27 mouse cellular contexts compared by ENCODE assay signal in the genomic region with DNA sequence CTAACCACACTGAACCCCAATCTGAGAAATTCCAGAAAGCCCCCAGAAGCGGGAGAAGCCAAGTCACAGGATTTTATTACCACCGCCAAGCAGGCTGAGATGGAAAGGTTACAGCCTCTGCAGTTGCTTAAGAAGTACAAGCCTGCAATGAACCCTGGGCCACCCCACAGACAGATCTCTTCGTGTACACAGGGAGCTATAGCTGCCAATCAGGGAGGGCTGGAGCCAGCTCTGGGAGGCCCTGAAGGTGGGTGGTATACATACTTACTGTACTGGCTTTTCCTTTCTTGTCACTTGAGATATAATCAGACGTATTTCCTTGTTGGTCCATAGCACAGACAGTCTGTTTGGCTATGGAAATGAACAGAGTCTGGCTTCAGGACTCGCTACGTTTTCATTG. TPM values are rescaled to one million over a fixed set of nuclear protein-coding genes. Genes with fewer than 3 reads are reported as not detected.
DNase-seq lines count a peak whose midpoint lies in the region; ATAC-seq and TF ChIP-seq lines count a peak whose summit lies in the region.
"Had no signal": no experiment of that assay in that cellular context is flagged by ENCODE, and none has a peak within 500 bp of the region (broad histone marks: within the 10 kb centered on the region; RNA-seq: fewer than 3 reads in every experiment).

No protein-coding gene starts in this region.

- no peak overlapping the region for H3K4me2 ChIP-seq in lung, embryonic 16.5 days (ENCODE audit: low read depth, low read length)
- no peak overlapping the region for H3K4me2 ChIP-seq in intestine, embryonic 15.5 days (replicated peaks)
- H3K4me2 ChIP-seq in limb, embryonic 11.5 days (ENCODE audit: low read depth, severe bottlenecking), result no peak overlapping the region
- no peak overlapping the region for H3K4me2 ChIP-seq in stomach, postnatal 0 days (replicated peaks; ENCODE audit: low read depth)
- H3K4me2 ChIP-seq: forebrain, embryonic 13.5 days; heart, embryonic 13.5 days; hindbrain, embryonic 15.5 days; limb, embryonic 15.5 days; lung, embryonic 15.5 days; midbrain, embryonic 11.5 days had no signal

- H3K4me1 ChIP-seq in lung, embryonic 16.5 days (replicated peaks; ENCODE audit: control insufficient read depth, insufficient read depth, low read length), result peaks cover 9% of the 10 kb centered on the region; the same call in 1 of the 2 replicates
- peaks cover 7% of the 10 kb centered on the region; the same call in 1 of the 2 replicates for H3K4me1 ChIP-seq in intestine, embryonic 15.5 days (replicated peaks)
- peaks cover 14% of the 10 kb centered on the region for H3K4me1 ChIP-seq in limb, embryonic 11.5 days (ENCODE audit: control insufficient read depth, insufficient read depth, low read length)
- no peaks in the 10 kb centered on the region for H3K4me1 ChIP-seq in stomach, postnatal 0 days (replicated peaks; ENCODE audit: control insufficient read depth, insufficient read depth)

- no peaks in the 10 kb centered on the region for H3K9me3 ChIP-seq in lung, embryonic 16.5 days (ENCODE audit: control insufficient read depth, low read length)
- H3K9me3 ChIP-seq in intestine, embryonic 15.5 days, result no peaks in the 10 kb centered on the region
- H3K9me3 ChIP-seq in limb, embryonic 11.5 days (ENCODE audit: control insufficient read depth, low read length), result no peaks in the 10 kb centered on the region
- no peaks in the 10 kb centered on the region for H3K9me3 ChIP-seq in stomach, postnatal 0 days (ENCODE audit: control insufficient read depth, low read length)
- H3K9me3 ChIP-seq: forebrain, embryonic 13.5 days; heart, embryonic 13.5 days; hindbrain, embryonic 15.5 days; limb, embryonic 15.5 days; lung, embryonic 15.5 days had no signal

- 59% methylated on average over 6 of the region's 6 CpGs for WGBS in lung, embryonic 16.5 days
- WGBS in intestine, embryonic 15.5 days, result 47% methylated on average over 6 of the region's 6 CpGs
- 58% methylated on average over 6 of the region's 6 CpGs for WGBS in limb, embryonic 11.5 days
- 59% methylated on average over 6 of the region's 6 CpGs for WGBS in stomach, postnatal 0 days

- no peak for TF ChIP-seq EP300 in stomach, postnatal 0 days (optimal IDR thresholded peaks at IDR 0.05)

- H3K9ac ChIP-seq in lung, embryonic 16.5 days (ENCODE audit: low read length), result no peak overlapping the region
- no peak overlapping the region for H3K9ac ChIP-seq in intestine, embryonic 15.5 days
- H3K9ac ChIP-seq in limb, embryonic 11.5 days (ENCODE audit: low read length), result no peak overlapping the region
- no peak overlapping the region for H3K9ac ChIP-seq in stomach, postnatal 0 days (ENCODE audit: low read length)
- H3K9ac ChIP-seq: forebrain, embryonic 13.5 days; heart, embryonic 13.5 days; hindbrain, embryonic 15.5 days; limb, embryonic 15.5 days; liver, embryonic 14.5 days; lung, embryonic 15.5 days had no signal

- TF ChIP-seq CTCF in stomach, postnatal 0 days (IDR thresholded peaks at IDR 0.05; ENCODE audit: low read depth), result no peak

- intact Hi-C loops in gastrocnemius, postnatal 14 days (cut with DNase I; ENCODE audit: low total_unique reads), result no loop called here

- DNase-seq in lung, postnatal 4 days, result no peak
- DNase-seq in limb, embryonic 11.5 days (ENCODE audit: low spot score), result peak; percentile 26
- peak; percentile 37 for DNase-seq in stomach, postnatal 0 days (ENCODE audit: low spot score)
- DNase-seq in right cerebral cortex, adult 2 months (ENCODE audit: low spot score in 2 of 2), result no peak
- no peak for DNase-seq in gastrocnemius, postnatal 14 days
- DNase-seq: adrenal gland, postnatal 25 days; B cell, adult 2 months; cerebellum, adult 18-20 months; cerebellum, postnatal 10 days; gastrocnemius, postnatal 25 days; heart, postnatal 10 days; kidney, adult 9 months; kidney, postnatal 14 days; spleen, adult 18-20 months; thymus, postnatal 25 days had no signal

- H3K36me3 ChIP-seq in lung, embryonic 16.5 days (ENCODE audit: control insufficient read depth, insufficient read depth, low read length), result peaks cover 4% of the 10 kb centered on the region
- no peaks in the 10 kb centered on the region for H3K36me3 ChIP-seq in intestine, embryonic 15.5 days
- H3K36me3 ChIP-seq in limb, embryonic 11.5 days (ENCODE audit: control insufficient read depth, insufficient read depth, low read length), result no peaks in the 10 kb centered on the region
- no peaks in the 10 kb centered on the region for H3K36me3 ChIP-seq in stomach, postnatal 0 days (ENCODE audit: control insufficient read depth, insufficient read depth, low read length)

- ATAC-seq in lung, embryonic 16.5 days (ENCODE audit: low read depth), result peak; percentile 54
- peak; percentile 80 for ATAC-seq in intestine, embryonic 15.5 days
- ATAC-seq in limb, embryonic 11.5 days (ENCODE audit: insufficient number of reproducible peaks, low FRiP score, low TSS enrichment, low read depth), result no peak
- peak; percentile 67; the same call in 1 of the 2 replicates for ATAC-seq in stomach, postnatal 0 days (ENCODE audit: low FRiP score, low TSS enrichment)
- ATAC-seq: forebrain, embryonic 13.5 days; inflammation-experienced regulatory T-cells, adult 6 months; midbrain, embryonic 16.5 days had no signal

- H3K27me3 ChIP-seq in lung, embryonic 16.5 days (ENCODE audit: control insufficient read depth, insufficient read depth, low read depth, low read length), result no peaks in the 10 kb centered on the region
- no peaks in the 10 kb centered on the region for H3K27me3 ChIP-seq in intestine, embryonic 15.5 days (replicated peaks)
- no peaks in the 10 kb centered on the region for H3K27me3 ChIP-seq in limb, embryonic 11.5 days (ENCODE audit: control insufficient read depth, insufficient read depth, low read length)
- no peaks in the 10 kb centered on the region for H3K27me3 ChIP-seq in stomach, postnatal 0 days (ENCODE audit: control insufficient read depth, insufficient read depth, low read length)
- H3K27me3 ChIP-seq: forebrain, embryonic 13.5 days; heart, embryonic 13.5 days; hindbrain, embryonic 15.5 days; limb, embryonic 15.5 days; lung, embryonic 15.5 days had no signal

- H3K27ac ChIP-seq in lung, embryonic 16.5 days (ENCODE audit: low read length), result no peak overlapping the region
- H3K27ac ChIP-seq in intestine, embryonic 15.5 days, result no peak overlapping the region
- H3K27ac ChIP-seq in limb, embryonic 11.5 days (replicated peaks; ENCODE audit: low read depth, low read length), result no peak overlapping the region
- H3K27ac ChIP-seq in stomach, postnatal 0 days (replicated peaks), result no peak overlapping the region
- H3K27ac ChIP-seq: forebrain, embryonic 13.5 days; heart, embryonic 13.5 days; hindbrain, embryonic 15.5 days; limb, embryonic 15.5 days; liver, embryonic 14.5 days; lung, embryonic 15.5 days had no signal

- no peak overlapping the region for H3K4me3 ChIP-seq in lung, embryonic 16.5 days (ENCODE audit: low read length)
- H3K4me3 ChIP-seq in intestine, embryonic 15.5 days (replicated peaks), result no peak overlapping the region
- H3K4me3 ChIP-seq in limb, embryonic 11.5 days (ENCODE audit: low read depth, low read length), result no peak overlapping the region
- H3K4me3 ChIP-seq in stomach, postnatal 0 days (ENCODE audit: low read depth, low read length), result no peak overlapping the region
- H3K4me3 ChIP-seq: forebrain, embryonic 13.5 days; heart, embryonic 13.5 days; hindbrain, embryonic 15.5 days; limb, embryonic 15.5 days; lung, embryonic 15.5 days had no signal

RNA-seq across cellular contexts. Expression of a gene that starts 8.7 kb away (rescaled TPM):
- polyA plus RNA-seq in lung, embryonic 16.5 days (2015; fragmentation: Nextera tagmentation; extraction: Ambion mirVana), result 34.7 and 38.1 TPM in 2 replicates
- 21.5 and 22.1 TPM in 2 replicates for polyA plus RNA-seq in intestine, embryonic 15.5 days (2015; fragmentation: Nextera tagmentation; extraction: Ambion mirVana)
- polyA plus RNA-seq in limb, embryonic 11.5 days (2014; fragmentation: Nextera tagmentation; extraction: Ambion mirVana), result 26.8 and 27.8 TPM in 2 replicates
- polyA plus RNA-seq in stomach, postnatal 0 days (2015; fragmentation: Nextera tagmentation; extraction: Ambion mirVana), result 9.1 and 9.3 TPM in 2 replicates
- total RNA-seq in gastrocnemius, postnatal 14 days (2021), result 1 to 10 TPM; 3.6 to 5.7 TPM

RNA-seq across cellular contexts. Expression of a gene that starts 37.7 kb away (rescaled TPM):
- 21.5 and 23.9 TPM in 2 replicates for polyA plus RNA-seq in lung, embryonic 16.5 days (2015; fragmentation: Nextera tagmentation; extraction: Ambion mirVana)
- 6.8 and 7.6 TPM in 2 replicates for polyA plus RNA-seq in intestine, embryonic 15.5 days (2015; fragmentation: Nextera tagmentation; extraction: Ambion mirVana)
- polyA plus RNA-seq in limb, embryonic 11.5 days (2014; fragmentation: Nextera tagmentation; extraction: Ambion mirVana), result 5.4 and 6.5 TPM in 2 replicates
- 3.1 and 3.4 TPM in 2 replicates for polyA plus RNA-seq in stomach, postnatal 0 days (2015; fragmentation: Nextera tagmentation; extraction: Ambion mirVana)
- total RNA-seq in gastrocnemius, postnatal 14 days (2021), result 10 to 100 TPM; 20.8 to 22.6 TPM

RNA-seq across cellular contexts. Expression of a gene that starts 49.3 kb away (rescaled TPM):
- 14.8 and 20.6 TPM in 2 replicates for polyA plus RNA-seq in lung, embryonic 16.5 days (2015; fragmentation: Nextera tagmentation; extraction: Ambion mirVana)
- polyA plus RNA-seq in intestine, embryonic 15.5 days (2015; fragmentation: Nextera tagmentation; extraction: Ambion mirVana), result 14.4 and 16.8 TPM in 2 replicates
- polyA plus RNA-seq in limb, embryonic 11.5 days (2014; fragmentation: Nextera tagmentation; extraction: Ambion mirVana), result 3.9 and 4.1 TPM in 2 replicates
- 34.4 and 40.2 TPM in 2 replicates for polyA plus RNA-seq in stomach, postnatal 0 days (2015; fragmentation: Nextera tagmentation; extraction: Ambion mirVana)
- not detected for total RNA-seq in gastrocnemius, postnatal 14 days (2021)
- total RNA-seq: gastrocnemius, postnatal 25 days; hematopoietic stem cell, adult 5-6 weeks had no signal
- polyA plus RNA-seq: forebrain, embryonic 13.5 days; inflammation-experienced regulatory T-cells, adult 6 months had no signal

Comparison
In these comparisons a context has a peak if more than half of its experiments do, and no peak if none do; other contexts are left out.
1. DNase-seq: peak in limb, embryonic 11.5 days (single experiment) and stomach, postnatal 0 days (single experiment); none in lung, postnatal 4 days (0 of 2), right cerebral cortex, adult 2 months (0 of 2) and gastrocnemius, postnatal 14 days (single experiment).